Mouse (Mus musculus) right cerebral cortex, postnatal 36 days (tissue): Measurements from ENCODE around the gene Dnm2.

ENCODE experiments used
- DNase-seq, 2 experiments: peaks; one replicate each; pipeline ENCODE4 v3.0.0; 2022; ENCODE audit warnings: low spot score in 2 of 2, mixed read lengths in 1 of 2

Dnm2 gene

DNA sequence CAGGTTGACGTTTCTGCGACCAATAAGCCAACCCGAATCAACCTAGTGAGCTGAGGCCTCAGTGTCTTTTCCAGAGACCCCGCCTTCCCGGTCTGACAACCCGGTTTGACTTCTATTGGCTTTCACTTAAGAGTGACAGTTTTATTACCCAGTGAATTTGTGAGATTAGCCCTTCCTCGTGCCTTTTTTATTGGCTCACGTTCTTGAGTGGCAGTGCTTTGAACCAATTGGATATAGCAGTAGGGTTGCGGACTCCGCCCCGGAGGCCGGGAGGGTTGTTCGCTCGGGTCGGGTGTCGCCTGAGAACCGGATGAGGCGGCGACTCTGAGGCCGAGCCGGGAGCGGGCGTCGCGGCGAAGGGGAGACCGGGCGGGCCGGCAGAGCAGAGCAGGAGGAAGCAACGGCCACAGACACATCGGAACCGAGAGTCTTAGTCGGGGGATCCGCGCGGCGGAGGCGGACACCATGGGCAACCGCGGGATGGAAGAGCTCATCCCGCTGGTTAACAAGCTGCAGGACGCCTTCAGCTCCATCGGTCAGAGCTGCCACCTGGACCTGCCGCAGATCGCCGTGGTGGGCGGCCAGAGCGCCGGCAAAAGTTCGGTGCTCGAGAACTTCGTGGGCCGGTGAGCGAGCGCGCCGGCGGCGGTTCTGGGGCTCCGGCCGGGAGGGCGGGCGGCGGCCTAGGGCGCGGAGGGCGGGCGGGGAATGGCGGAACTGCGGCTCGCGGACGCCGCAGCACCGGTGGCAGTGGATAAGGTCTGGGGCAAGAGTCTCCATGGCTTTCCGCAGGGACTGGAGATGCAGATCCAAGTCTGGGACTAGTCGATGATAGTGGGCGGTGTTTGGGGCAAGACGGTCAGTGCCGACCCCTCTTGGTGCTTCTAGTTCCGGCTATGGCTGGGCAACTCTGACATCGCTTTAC lies at the start of gene Dnm2:
Gene Dnm2, plus strand, starts transcription at position 278 of the 925 bp plus-strand sequence.
- peak; percentile 99 for DNase-seq

DNA sequence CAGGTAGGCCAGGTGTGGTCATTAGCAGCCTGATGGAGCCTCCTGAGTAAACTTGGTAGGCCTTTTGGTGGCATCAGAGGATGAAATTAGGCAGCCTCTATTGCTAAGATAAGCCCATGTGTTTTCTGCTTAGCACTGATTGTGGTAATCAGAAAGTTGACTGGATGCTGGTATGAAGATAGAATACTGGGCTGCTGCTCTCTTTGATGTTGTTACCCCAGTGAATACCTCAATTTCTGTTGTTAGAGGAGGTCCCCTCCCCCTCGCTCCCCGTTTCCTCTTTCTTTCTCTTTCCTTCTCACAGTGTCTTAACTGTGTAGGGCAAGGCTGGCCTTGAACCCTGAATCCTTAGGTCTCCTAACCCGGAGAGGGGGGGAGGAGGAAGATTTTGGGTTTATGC lies 45.5 kb upstream of the Dnm2 start:
- no peak for DNase-seq

DNA sequence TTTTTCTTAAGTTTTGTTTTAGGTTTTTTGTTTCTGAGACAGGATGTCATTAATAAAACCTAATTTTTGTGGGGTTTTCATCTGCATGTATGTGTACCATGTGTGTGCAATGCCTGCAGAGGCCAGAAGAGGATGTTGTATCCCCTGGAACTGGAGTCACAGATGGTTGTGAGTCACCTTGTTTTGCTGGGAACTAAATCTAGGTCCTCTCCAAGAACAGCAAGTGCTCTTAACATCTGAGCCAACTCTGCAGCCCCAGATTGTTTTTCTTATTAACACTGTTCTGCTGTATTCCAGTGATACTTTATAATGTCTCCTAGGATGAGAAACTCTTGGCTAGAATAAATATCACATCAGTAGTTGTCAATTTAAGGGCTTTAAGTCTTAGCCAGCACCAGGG lies 43.8 kb upstream of the Dnm2 start:
- no peak for DNase-seq

DNA sequence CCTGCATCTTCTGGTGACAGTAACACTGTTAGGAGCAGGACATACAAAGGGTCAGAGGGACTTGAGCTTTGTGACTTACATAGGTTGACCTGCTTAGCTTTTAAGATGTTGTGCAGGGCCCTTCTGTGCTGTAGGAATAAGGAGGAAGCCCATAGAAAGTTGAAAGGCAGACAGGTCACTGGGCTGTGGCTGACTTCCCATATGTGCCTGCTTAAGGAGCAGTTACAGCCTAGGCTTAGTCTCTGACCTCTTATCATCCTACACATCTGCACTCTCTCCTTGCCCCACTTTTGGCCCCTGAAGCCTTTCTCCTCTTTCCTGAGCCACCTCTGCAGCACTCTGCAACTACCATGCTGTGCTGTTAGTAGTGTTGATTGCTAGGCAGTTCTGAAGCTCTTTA lies 40.7 kb upstream of the Dnm2 start:
- no peak for DNase-seq

DNA sequence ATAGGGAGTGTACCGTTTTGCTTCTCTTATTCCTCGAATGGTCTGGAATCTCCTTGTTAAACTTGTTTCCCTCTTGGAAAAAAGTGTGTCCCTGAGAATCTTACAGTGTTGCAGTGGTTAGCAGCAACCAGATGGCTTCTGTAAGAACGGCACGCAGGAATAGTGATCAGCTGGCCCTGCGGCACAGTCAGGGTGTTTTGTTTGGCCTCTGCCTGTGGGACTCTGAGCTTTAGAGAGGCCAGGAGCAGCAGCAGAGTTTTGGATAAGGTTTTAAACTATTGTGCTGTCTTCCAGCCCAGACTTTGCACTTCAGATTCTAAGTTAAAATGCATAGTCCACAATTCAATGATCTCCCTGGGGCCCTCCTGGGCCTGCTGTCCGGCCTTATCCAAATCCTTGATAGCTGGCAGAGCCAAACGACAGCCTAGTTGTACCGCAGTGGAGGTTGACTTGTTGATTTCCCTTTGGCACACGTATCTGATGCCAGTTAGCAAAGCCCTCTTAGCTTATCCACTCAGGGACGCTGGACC lies 32.0 kb upstream of the Dnm2 start:
- no peak for DNase-seq

DNA sequence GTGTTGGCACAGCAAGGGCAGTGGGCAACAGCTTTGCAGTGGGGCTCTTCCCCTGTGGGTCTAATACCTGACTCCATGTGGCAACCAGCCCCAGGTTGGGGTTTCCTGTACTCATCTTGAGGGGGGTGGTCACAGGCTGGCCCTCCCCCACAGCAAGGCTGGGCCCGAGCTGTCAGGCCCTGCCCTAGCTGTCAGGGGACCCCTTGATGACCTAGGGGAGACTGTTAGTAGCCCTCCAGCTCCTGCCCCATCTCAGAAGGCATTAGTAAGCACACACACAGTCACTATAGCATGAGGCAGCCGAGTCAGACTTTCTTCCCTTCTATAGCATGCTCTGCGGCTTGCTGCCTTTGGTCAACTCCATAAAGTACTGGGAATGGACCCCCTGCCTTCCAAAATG lies 29.0 kb upstream of the Dnm2 start:
- DNase-seq = no peak

DNA sequence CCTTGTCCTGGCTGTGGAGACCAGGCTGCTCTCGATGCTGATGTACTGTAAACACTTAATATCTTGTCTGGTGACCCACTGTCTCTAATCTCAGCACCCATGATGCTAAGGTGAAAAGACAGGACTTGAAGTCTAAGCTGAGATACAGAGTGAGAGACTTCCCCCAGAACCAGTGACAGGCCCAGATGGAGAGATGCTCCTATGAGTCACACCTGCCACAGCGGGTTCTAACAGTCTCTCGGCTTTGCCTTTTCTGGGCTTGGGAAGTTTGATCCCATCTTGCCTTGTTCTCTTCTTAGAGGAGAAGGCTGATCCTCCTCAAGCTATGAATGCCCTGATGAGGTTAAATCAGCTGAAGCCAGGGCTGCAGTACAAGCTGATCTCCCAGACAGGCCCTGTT lies 27.5 kb upstream of the Dnm2 start:
- no peak for DNase-seq

DNA sequence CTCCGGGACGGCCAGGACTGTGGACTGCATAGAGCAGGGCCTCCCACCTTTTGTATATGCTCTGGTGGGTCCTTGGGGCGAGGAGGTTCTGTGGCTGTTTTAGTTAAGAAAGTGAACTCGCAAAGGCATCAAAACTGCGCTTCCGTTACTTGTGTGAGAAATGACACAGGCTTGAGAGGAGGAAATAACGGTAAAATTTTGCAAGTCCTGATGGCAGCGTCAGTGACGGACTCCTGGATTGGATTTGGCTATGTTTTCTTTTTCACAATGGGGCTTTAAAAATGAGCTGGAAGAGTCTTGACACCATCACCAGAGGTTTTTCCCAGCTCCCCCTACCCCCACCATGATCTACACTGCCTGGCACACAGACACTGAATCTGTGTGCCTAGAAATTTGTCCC lies 23.7 kb upstream of the Dnm2 start:
- no peak for DNase-seq

DNA sequence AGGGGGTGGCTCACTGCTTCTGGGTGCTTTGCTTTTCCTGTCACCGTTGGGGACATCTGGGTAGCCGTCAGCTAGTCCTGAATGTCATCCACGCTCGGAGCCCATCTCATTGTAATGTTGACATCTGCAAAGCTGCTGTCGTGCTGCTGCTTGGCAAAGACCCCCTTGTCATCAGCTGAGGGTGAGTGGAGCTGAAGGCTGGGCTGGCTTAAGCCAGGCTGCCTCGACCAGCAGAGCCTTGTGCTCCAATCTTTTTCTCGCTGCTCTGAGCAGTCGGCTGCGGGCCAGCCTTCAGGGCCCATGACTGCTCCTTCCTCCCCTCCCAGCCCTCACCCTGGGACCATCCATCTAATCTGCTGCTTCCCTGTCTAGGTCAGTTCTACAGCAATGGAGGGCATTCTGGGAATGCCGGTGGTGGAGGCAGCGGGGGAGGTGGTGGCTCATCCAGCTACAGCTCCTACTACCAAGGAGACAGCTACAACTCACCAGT lies 21.9 kb upstream of the Dnm2 start:
- no peak for DNase-seq

DNA sequence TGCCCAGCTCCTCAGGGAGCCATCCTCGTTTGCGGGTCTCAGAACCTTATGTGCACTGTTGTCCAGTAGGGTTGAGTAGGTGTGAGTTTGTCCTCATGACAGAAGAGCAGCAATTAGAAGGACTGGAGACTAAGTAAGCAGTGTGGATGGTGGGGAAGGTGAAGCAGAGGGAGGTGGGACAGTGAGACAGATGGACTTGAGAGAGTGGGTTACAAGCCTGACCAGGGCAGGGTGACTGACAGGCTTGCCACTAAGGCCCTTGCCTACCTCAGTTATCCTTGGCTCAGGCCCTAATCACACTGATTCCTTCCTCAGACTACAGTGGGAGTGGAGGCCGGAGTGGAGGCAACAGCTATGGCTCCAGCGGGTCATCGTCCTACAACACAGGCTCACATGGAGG lies 21.0 kb upstream of the Dnm2 start:
- DNase-seq = no peak

DNA sequence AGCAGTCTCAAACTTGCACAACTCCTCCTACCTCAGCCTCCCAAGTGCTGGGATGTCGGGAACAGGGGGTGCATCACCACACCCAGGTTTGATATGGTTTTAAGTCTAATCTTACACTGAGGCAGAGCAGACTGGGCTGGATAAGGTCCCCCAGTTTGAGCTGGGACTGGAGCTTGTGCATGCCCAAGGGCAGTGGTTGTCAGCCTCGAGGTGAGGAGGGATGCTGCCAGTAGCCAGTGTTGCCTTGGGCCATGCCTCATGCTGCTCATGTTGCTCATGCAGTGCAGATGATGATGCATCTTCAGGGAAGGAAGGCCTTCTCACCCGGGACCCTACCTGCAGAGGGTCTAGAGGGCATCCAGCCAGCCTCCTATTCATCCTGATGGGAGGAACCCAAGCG lies 19.2 kb upstream of the Dnm2 start:
- DNase-seq = no peak

DNA sequence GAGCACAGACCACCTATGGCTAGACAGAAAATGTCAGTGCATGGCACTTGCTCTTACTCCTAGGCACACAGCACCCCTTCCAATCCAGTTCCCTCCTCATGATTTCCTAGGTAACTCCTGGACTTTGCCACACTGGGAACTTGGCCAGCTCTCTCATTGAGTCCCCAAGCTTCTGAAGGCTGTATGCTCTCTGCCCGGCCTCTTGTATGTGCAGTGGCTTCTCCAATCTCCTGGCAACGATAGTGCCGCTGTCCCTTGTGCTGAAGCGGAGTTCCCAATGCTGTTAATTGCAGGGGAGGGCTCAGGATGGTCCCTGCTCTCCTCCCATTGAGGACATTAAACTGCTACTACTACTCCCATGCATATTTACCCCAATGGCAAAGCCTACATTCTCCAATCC lies 16.8 kb upstream of the Dnm2 start:
- no peak for DNase-seq

DNA sequence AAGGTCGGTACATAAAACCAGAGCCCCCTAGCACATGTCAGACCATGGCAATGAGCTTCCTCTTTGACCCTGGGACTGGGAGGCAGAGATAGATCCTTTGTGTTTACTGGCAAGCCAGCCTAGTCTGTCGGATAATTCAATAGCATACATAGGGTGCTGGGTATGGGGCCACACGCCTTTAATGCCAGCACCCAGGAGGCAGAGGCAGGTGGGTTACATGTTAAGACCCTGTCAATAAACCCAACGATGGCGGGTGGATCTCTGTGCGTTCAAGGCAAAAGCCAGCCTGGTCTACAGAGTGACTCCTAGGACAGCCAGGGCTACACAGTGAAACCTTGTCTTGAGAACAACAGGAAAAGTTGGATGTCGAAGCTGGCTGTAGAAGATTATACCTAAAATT lies 16.1 kb upstream of the Dnm2 start:
- DNase-seq = no peak

DNA sequence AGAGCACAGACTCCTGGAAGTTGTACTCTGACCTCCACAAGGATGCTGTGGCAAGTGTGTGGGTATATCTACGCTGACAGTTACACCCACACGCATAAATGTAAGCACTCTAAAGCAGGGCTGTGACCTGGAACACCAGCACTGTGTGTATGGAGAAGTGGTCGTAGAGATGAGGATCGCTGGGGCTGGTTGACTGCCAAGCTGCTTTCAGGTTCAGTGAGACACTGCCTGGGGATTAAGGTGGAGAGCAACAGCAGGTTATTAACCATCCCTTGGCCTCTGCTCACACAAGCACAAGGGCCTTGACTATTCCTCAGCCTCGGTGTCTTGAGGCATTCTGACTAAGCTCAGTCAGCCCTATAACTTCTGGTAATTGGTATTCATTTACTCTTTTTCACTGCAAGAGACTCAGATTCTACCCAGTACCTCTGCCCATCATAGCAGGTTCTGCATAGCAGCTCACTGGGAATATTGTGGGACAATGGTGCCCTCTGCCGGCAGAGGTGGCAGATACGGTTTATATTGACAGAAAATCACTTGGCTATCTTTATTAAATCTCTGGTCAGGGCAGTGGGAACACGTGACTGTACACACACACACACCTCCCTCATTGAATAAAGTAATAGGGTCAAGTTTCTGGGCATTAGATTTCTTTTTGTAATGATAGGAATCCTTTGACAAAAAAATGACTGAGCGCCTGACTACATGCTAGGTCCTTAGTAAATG lies 15.0 kb upstream of the Dnm2 start:
- DNase-seq = peak; percentile 69 to 74

DNA sequence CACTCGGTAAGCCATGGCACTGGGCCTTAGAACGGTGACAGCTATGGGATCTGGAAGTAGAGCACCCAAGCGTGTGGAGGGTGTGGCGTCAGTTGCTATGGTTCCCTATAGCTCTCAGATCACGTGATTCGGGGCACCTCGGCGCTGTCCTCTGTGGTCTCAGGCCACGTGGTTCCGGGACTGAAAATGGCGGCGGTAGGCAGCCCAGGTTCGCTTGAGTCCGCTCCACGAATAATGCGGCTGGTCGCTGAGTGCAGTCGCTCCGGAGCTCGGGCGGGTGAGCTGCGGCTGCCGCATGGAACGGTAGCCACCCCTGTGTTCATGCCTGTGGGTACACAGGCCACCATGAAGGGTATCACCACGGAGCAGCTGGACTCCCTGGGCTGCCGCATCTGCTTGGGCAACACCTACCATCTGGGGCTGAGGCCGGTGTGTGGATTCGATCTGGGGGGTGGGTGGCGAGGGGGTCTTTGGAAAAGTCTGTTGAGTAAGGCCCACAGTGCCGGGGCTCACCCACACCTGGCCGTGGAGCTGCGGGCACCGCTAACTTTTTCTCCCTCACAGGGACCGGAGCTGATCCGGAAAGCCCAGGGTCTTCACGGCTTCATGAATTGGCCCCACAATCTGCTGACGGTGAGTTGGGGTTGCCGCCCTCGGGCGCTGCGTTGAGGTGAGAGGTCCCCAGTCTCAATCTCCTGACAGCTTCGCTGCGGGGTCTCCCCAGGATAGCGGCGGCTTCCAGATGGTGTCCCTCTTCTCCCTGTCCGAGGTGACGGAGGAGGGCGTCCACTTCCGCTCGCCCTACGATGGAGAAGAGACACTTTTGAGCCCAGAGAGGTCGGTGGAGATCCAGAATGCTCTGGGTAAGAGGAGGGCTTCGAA lies 12.8 kb upstream of the Dnm2 start, which contains the start of gene Qtrt1:
Gene Qtrt1, plus strand, starts transcription at position 169 of the 882 bp plus-strand sequence.
- peak; percentile 89 to 95 for DNase-seq

DNA sequence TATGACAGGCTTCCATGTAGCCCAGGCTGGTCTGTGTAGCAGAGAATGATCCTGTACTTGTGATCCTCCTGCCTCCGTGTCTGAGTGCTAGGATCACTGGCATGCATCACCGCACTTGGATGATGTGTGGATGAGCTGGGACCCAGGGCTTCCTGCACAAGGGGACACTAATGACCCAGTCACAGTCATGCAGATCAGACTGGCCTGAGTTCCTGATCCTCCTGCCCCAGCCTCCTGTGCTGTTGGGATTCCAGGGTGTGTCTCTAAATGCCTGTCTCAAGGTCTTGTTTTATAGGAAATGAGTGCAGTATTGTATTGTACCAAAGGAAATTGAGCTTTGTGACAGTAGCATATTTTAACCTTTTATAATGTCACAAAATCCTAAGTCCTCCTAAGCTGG lies 6.8 kb upstream of the Dnm2 start:
- DNase-seq = no peak

DNA sequence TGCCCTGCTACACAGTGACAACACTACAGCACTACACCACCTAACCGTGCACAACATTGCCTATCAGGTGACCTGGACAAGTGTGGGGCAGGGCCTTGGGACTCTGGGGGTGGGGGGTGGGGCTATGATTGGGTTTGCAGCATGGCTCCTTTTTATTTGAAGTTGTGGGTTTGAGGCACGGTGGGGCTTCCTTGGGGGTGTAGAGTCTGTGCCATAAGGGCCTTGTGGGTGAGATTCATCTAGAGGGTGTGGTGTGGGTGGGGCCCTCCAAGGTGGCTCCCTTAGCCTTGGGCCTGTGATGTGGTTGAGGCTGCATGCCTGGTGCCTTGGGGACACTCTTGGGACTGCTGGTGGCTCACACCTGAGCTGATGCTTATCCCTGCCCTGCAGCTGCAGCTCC lies 5.1 kb upstream of the Dnm2 start:
- DNase-seq = no peak

DNA sequence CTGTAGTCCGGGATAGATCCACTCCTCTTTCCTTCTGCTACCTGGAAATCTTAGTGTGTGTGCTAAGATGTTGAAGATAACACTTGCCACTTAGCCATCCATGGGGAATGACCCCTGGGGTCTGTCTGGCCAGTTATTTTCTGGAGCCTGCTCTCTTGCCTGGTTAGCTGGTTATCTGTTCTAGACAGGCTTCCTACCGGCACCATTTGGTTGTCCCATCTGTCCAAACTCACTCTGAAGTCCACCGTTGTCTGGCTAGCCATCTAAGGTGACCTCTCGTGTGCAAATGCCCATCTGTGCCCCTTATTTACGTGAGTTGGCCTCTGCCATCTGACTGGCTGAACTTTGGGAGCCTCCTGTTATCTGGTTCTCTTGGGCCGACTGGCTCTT lies 843 bp downstream of the Dnm2 start:
- no peak for DNase-seq

DNA sequence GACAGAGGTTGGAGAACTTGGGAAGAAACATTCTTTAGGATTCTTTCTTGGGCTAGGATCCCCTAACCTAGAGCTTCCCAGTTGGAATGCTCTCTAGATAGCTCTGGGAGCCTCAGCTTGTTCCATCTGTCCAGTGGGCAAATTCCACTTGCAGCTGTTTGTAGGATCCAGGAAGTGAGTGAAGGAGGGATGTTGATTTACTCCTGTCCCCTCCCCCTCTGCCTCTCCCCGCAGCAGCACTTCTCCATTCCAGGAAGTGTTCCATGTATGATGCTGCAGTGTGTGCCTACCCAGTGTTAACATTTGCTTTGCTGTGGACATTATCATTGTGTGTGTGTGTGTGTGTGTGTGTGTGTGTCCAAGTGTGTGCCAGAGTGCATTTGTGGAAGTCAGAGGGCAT lies 1.3 kb downstream of the Dnm2 start:
- no peak for DNase-seq

DNA sequence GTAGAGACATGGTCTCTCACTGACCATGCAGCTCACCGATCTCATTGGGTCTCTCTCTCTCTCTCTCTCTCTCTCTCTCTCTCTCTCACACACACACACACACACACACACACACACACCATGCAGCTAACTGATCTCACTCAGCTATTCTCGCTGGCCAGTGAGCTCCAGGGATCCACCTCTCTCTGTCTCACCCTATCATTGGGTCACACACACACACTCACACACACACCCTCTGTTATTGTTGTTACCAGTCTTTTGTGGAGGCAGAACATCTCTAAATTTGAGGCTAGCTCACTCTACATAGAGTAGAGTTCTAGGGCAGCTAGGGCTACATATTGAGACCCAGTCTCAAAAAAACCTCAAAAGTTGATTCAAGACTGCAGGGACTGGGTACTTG lies 1.8 kb downstream of the Dnm2 start:
- no peak for DNase-seq

DNA sequence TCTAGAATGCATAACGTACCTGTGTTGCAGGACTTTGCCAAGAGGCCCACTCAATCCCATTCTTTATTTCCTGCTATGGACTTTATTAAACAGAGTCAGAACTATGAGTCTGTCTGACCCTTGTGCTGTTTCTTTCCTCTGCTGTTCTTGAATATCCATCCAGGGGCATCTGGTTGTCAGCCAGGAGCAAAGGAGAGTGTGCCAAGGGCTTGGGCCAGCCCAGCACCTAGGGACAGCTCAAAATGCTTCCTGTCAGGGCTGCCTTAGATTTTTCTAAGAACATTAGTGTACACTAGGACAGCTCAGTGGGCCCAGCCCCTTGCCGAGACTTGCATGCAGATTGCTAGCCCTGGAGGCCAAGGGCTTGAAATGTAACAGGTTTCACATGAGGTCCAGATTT lies 3.1 kb downstream of the Dnm2 start:
- no peak for DNase-seq

DNA sequence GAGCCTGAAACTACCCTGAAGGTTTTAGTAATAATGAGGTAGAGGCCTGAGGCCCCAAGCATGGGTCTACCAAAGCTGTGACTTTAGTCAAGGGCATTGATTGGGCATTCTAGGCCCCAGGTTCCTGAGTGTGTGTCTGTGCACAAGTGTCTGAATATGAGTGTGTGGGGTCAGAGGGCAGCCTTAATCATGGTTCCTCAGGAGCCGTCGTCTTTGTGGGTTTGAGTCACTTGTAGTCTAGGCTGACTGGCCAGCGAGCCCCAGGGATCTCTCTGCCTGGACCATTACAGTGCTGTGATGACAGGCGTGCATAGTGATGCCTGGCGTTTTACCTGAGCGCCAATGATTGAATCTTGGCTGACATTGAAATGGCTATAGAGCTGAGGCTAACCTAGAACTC lies 3.5 kb downstream of the Dnm2 start:
- DNase-seq = no peak
